Mouse (Mus musculus): Measurements from ENCODE around the gene Gm28305. TPM values are rescaled to one million over a fixed set of nuclear protein-coding genes. Genes with fewer than 3 reads are reported as not detected.

Gene Gm28305
- polyA plus RNA-seq (2015; fragmentation: Nextera tagmentation; extraction: Ambion mirVana): not detected in 2 replicates

DNA sequence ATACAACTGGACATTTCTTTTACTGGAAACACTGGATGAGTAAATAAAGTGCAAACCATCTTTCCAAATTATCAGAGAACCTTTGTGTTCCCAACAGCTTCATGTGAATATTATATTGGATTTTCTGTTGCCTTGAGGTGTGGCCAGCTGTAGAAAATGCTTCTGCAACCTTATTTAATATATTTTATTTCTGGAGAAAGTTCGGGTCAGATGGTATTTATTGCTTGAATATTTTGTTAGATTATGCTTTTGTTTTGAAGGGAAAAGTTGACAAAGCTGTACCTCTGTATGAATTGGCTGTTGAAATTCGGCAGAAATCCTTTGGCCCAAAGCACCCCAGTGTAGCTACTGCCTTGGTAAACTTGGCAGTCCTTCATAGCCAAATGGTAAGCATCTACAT, at the start of gene Gm28305:
Gene Gm28305, plus strand, starts transcription at position 301 of the 400 bp plus-strand sequence.
- no peak for ATAC-seq (ENCODE audit: low FRiP score)
- 73% methylated on average over 2 of the region's 2 CpGs for WGBS
- H3K36me3 ChIP-seq: peaks cover 25% of the 10 kb centered on the region
- H3K4me2 ChIP-seq: no peak within 1 kb of the TSS
- H3K9ac ChIP-seq (replicated peaks): no peak within 1 kb of the TSS
- H3K4me3 ChIP-seq (replicated peaks): no peak within 1 kb of the TSS
- H3K9me3 ChIP-seq (replicated peaks): no peaks in the 10 kb centered on the region
- no peaks in the 10 kb centered on the region for H3K27me3 ChIP-seq (replicated peaks)
- no peaks in the 10 kb centered on the region for H3K4me1 ChIP-seq
- no peak within 1 kb of the TSS for H3K27ac ChIP-seq (replicated peaks)

DNA sequence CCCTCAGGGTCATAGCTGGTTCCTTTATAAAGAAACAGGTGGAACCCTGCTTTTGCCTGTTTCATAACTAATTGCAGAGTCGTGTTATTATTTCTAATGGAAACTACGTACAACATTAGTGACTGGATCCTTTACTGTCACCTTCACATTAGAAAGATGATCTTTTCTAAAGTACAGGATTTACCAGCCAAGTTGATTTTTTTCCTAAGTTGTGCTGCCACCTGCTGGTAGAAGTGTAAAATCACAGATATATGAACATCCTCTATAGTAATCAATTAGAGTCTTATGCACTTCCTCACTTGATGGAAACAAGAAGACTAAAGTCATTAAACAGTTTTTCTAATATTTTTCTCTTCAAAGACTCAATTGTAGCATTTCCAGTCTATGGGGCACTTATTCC, 44.0 kb upstream of the Gm28305 start:
- WGBS: 12% methylated on average over 2 of the region's 2 CpGs
- Histone ChIP-seq H3K9me3 (replicated peaks) (no peaks in the 10 kb centered on the region), H3K4me3 (replicated peaks) (no peak overlapping the region), H3K4me1 (peaks cover 4% of the 10 kb centered on the region; the same call in 1 of the 2 replicates), H3K9ac (replicated peaks) (no peak overlapping the region), H3K27me3 (replicated peaks) (peaks cover 7% of the 10 kb centered on the region), H3K36me3 (no peaks in the 10 kb centered on the region), H3K27ac (replicated peaks) (no peak overlapping the region), H3K4me2 (no peak overlapping the region)
- no peak for ATAC-seq (ENCODE audit: low FRiP score)

DNA sequence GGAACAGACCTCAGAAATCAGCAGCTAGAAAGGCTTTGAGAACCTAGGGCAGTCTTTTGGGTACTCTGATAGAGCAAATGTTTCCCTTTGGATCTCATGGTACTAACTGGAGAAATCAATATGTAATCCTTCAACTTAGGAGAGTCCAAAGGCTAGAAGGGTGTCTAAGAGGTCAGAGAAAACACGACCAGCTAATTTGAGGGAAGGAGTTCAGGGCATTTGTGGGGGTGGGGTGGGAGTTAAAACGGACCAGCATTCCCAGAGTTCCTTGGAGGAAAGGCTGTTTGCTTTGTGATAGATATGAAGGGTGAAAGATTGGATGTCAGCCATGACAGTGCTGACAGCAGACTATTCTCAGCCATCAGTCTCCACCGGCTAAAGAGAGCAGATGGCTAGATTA, 39.9 kb upstream of the Gm28305 start:
- H3K4me1 ChIP-seq: peaks cover 20% of the 10 kb centered on the region
- ATAC-seq (ENCODE audit: low FRiP score): no peak
- H3K27me3 ChIP-seq (replicated peaks): peaks cover 7% of the 10 kb centered on the region
- no peak overlapping the region for H3K4me2 ChIP-seq
- H3K9me3 ChIP-seq (replicated peaks): no peaks in the 10 kb centered on the region
- no peaks in the 10 kb centered on the region for H3K36me3 ChIP-seq
- no peak overlapping the region for H3K27ac ChIP-seq (replicated peaks)
- no peak overlapping the region for H3K9ac ChIP-seq (replicated peaks)
- no peak overlapping the region for H3K4me3 ChIP-seq (replicated peaks)
- WGBS: 60% methylated on average over 3 of the region's 3 CpGs

DNA sequence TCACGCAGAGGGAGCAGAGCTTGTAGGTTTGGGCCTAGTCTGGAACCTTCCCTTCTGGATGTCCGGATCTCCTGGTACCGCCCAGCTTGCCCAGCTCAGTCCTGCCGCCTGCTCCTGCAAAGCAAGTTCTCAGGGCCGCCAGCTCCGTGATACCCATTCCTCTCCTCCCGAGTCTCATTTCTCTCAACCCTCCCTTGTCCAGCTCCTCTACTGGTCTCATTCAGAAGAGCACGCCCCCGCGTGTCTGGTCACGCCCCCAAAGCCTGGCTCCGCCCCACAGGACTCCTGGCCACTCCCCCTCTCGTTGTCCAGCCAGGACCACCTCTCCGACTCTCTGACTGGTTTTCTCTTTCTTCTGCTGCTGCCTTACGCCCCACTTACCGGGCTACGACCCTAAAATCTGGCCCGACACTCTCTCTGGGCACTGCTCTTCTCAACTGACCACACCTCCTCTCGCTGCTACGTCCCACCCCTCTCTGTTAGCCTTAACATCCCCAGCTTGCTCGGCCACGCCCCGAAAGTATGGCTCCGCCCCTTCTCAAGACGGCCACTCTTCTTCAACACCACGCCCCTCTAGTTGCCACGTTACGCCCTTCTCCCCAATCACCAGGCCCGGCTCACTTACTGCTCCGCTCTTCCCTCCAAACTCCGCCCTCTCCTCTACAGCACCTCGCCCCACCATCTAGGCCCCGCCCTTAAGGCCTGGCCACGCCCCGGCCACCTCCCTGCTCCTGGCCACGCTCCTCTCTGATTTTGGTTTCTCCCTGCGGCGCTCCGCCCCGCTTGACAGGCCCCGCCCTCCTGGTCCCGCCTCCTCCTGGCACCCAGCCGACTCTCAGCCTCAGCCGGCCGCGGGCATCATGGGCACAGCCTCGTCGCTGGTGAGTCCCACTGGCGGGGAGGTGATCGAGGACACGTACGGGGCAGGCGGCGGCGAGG, 38.3 kb upstream of the Gm28305 start, which contains the start of gene Nphp3:
Gene Nphp3, plus strand, starts transcription at position 624 of the 939 bp plus-strand sequence.
- Histone ChIP-seq H3K4me1 (peaks cover 20% of the 10 kb centered on the region), H3K27ac (replicated peaks) (peak within 1 kb of the TSS; percentile 89), H3K4me2 (peak within 1 kb of the TSS; percentile 79), H3K36me3 (0 out of 2 replicates have a peak, but pooled peaks cover 3% of the 10 kb centered on the region), H3K4me3 (replicated peaks) (peak within 1 kb of the TSS; percentile 77), H3K27me3 (replicated peaks) (peaks cover 7% of the 10 kb centered on the region), H3K9me3 (replicated peaks) (no peaks in the 10 kb centered on the region), H3K9ac (replicated peaks) (peak within 1 kb of the TSS; percentile 73)
- peak; percentile 98 for ATAC-seq (ENCODE audit: low FRiP score)
- WGBS: under 1% methylated on average over 55 of the region's 55 CpGs

DNA sequence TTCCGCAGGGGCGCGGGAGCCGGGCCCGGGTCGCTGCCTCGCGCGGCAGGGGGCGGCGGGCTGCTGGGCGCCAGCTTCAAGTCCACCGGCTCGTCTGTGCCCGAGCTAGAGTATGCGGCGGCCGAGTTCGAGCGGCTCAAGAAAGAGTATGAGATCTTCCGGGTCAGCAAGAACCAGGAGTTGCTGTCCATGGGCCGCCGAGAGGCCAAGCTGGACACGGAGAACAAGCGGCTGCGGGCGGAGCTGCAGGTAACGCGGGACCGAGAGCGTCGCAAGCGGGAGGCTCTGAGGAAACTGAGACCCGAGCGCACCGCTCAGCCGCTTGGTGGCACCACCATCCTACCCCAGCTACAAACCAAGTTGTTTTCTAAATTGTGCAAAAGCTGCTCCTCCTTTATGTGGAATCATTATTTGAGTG, 37.5 kb upstream of the Gm28305 start:
- H3K9ac ChIP-seq (replicated peaks): peak overlapping the region; percentile 73
- ATAC-seq (ENCODE audit: low FRiP score): peak; percentile 58
- H3K4me1 ChIP-seq: peaks cover 20% of the 10 kb centered on the region
- peaks cover 6% of the 10 kb centered on the region for H3K27me3 ChIP-seq (replicated peaks)
- WGBS: under 1% methylated on average over 37 of the region's 37 CpGs
- H3K4me3 ChIP-seq (replicated peaks): peak overlapping the region; percentile 77
- H3K4me2 ChIP-seq: peak overlapping the region; percentile 79
- no peaks in the 10 kb centered on the region for H3K9me3 ChIP-seq (replicated peaks)
- H3K27ac ChIP-seq (replicated peaks): peak overlapping the region; percentile 89
- H3K36me3 ChIP-seq: 0 out of 2 replicates have a peak, but pooled peaks cover 3% of the 10 kb centered on the region

DNA sequence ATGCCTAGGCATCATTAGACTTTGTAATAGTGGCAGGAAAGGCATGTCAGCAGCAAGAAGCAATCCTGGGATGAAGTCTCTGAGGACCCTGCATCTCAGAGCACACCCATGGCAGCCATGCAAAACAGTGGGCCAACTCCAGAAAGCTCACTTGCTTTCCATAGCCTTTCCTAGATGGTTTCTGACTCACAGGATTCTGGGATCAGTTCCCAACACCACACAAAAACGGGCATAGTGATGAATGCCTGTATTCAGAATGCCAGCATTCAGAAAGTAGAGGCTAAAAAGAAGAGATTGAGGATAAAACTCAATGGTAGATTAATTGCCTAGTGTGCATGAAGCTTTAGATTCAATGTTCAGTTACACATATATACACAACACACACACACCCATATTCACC, 25.9 kb upstream of the Gm28305 start:
- Histone ChIP-seq H3K9me3 (replicated peaks) (no peaks in the 10 kb centered on the region), H3K4me3 (replicated peaks) (no peak overlapping the region), H3K9ac (replicated peaks) (no peak overlapping the region), H3K27ac (replicated peaks) (no peak overlapping the region), H3K4me1 (no peaks in the 10 kb centered on the region), H3K36me3 (peaks cover 41% of the 10 kb centered on the region), H3K4me2 (no peak overlapping the region), H3K27me3 (replicated peaks) (no peaks in the 10 kb centered on the region)
- no peak for ATAC-seq (ENCODE audit: low FRiP score)
- 70% methylated on average over 1 of the region's 1 CpGs for WGBS

DNA sequence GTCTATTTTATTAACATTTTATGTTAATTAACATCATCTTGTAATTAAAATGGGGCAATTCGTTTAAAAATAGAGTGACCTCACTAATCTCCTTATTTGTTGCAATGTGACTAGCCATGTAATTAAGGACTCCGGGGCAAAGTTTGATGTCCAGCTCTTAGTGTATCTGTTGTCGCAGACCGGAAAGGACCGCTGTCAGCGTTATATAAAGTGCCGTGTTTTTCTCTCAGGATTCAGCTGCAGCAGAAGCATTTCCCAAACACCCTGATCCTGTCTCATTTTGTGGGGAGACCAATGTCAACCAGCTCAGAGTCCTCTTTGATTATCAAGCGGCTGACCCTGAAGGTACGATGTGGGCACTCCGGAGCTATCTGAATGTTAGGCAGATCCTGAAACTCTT, 19.4 kb upstream of the Gm28305 start:
- Histone ChIP-seq H3K4me3 (replicated peaks) (no peak overlapping the region), H3K36me3 (peaks cover 53% of the 10 kb centered on the region), H3K4me2 (no peak overlapping the region), H3K4me1 (no peaks in the 10 kb centered on the region), H3K27ac (replicated peaks) (no peak overlapping the region), H3K27me3 (replicated peaks) (no peaks in the 10 kb centered on the region), H3K9ac (replicated peaks) (no peak overlapping the region), H3K9me3 (replicated peaks) (no peaks in the 10 kb centered on the region)
- ATAC-seq (ENCODE audit: low FRiP score): no peak
- 93% methylated on average over 10 of the region's 10 CpGs for WGBS

DNA sequence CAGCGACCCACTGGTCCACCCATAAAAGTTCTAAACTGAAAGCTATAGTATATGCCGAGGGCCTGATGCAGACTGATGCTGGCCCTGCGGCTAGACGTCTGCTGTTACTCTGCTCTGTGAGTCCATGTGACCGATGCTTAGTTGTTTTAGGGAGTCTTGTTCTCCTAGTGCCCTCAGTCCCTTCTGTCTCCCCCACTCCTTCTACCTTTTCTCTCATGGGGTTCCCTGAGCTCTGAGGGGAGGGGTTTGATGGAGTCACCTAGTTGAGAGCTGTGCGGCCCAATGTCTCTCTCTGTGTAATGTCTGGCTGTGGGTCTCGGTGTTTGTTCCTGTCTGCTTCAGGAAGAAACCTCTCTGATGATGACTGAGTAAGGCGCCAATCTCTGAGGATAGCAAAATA, 13.3 kb upstream of the Gm28305 start:
- Histone ChIP-seq H3K9me3 (replicated peaks) (no peaks in the 10 kb centered on the region; the same call in 1 of the 2 replicates), H3K4me3 (replicated peaks) (no peak overlapping the region), H3K27me3 (replicated peaks) (no peaks in the 10 kb centered on the region), H3K36me3 (peaks cover 49% of the 10 kb centered on the region), H3K27ac (replicated peaks) (no peak overlapping the region), H3K4me2 (no peak overlapping the region), H3K4me1 (no peaks in the 10 kb centered on the region), H3K9ac (replicated peaks) (no peak overlapping the region)
- WGBS: 97% methylated on average over 8 of the region's 8 CpGs
- no peak for ATAC-seq (ENCODE audit: low FRiP score)

DNA sequence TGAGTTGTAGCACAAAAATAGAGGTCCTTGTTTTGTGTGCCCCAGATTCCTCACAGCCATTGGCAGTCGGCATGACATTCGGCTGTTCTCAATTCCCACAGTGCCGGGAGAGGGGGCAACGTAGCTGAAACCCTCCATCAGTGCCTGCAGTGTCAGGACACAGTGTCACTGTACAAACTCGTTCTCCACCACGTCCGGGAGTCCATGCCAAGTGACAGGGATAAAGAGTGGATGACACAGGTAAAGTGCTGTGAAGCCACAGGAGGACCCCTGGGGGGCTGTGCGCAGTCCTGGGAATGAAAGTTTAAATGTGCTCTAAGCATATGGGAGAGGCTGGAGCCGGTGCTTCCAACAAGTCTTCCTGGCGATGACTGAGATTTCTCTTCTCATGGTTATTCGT, 10.6 kb upstream of the Gm28305 start:
- no peak for ATAC-seq (ENCODE audit: low FRiP score)
- H3K9ac ChIP-seq (replicated peaks): no peak overlapping the region
- H3K4me3 ChIP-seq (replicated peaks): no peak overlapping the region
- no peak overlapping the region for H3K4me2 ChIP-seq
- no peak overlapping the region for H3K27ac ChIP-seq (replicated peaks)
- peaks cover 3% of the 10 kb centered on the region for H3K4me1 ChIP-seq
- no peaks in the 10 kb centered on the region for H3K27me3 ChIP-seq (replicated peaks)
- H3K36me3 ChIP-seq: peaks cover 46% of the 10 kb centered on the region
- 90% methylated on average over 11 of the region's 11 CpGs for WGBS
- no peaks in the 10 kb centered on the region; the same call in 1 of the 2 replicates for H3K9me3 ChIP-seq (replicated peaks)

DNA sequence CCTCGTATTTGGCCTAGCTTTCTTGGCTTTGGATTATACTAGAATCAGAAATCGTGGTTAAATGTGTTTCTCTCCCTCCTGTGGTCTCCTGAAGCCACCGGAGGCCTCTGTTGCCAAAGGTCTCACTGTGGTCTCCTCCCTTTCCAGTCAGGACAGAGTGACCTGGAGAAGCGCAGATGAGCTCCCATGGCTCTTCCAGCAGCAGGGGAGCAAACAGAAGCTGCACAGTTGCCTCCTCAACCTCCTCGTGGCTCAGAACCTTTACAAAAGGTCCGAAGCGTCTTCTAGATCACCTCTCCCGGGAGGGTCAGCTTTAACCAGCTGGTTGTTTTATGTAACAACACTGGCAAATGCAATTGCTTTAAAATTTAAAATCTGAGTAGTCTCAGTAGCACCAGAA, 6.2 kb upstream of the Gm28305 start:
- H3K4me3 ChIP-seq (replicated peaks): no peak overlapping the region
- H3K27ac ChIP-seq (replicated peaks): no peak overlapping the region
- WGBS: 76% methylated on average over 8 of the region's 8 CpGs
- no peak overlapping the region for H3K4me2 ChIP-seq
- H3K36me3 ChIP-seq: peaks cover 31% of the 10 kb centered on the region
- no peak for ATAC-seq (ENCODE audit: low FRiP score)
- no peak overlapping the region for H3K9ac ChIP-seq (replicated peaks)
- no peaks in the 10 kb centered on the region for H3K27me3 ChIP-seq (replicated peaks)
- no peaks in the 10 kb centered on the region for H3K9me3 ChIP-seq (replicated peaks)
- H3K4me1 ChIP-seq: peaks cover 6% of the 10 kb centered on the region

DNA sequence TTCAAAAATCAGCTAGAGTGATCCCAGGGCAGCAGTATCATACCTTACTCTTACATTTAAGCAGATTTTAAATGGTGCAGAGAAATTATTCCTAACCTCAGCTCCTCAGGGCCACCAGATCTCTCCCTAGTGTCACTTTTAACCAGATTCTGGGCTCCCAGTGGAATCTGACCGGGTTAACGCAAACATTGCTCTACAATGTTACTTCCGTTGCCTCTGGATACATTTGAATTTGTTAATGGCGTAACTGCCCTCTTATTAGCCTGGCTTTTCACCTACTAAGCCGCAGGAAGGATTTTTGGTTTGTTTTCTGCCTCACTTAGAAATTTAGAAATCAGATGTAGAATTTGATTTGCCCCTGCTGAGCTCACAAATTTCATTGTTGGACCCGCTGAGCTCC, 5.7 kb upstream of the Gm28305 start:
- Histone ChIP-seq H3K36me3 (peaks cover 32% of the 10 kb centered on the region), H3K27ac (replicated peaks) (no peak overlapping the region), H3K4me1 (peaks cover 6% of the 10 kb centered on the region), H3K4me2 (no peak overlapping the region; the same call in 1 of the 2 replicates), H3K27me3 (replicated peaks) (no peaks in the 10 kb centered on the region), H3K9ac (replicated peaks) (no peak overlapping the region), H3K9me3 (replicated peaks) (no peaks in the 10 kb centered on the region), H3K4me3 (replicated peaks) (no peak overlapping the region)
- WGBS: 55% methylated on average over 6 of the region's 6 CpGs
- no peak for ATAC-seq (ENCODE audit: low FRiP score)
